Mouse (Mus musculus): Measurements from ENCODE around the gene Ssx2ip.

- TF ChIP-seq CTCF (conservative IDR thresholded peaks at IDR 0.05; ENCODE audit: low read length) (no peak), POU5F1 (IDR thresholded peaks at IDR 0.05; ENCODE audit: borderline replicate concordance, low read length) (no peak)
Observed at GRCm38 (mm10) chr3:146448372-146448771, 43.9 kb downstream of the Ssx2ip start.
